Mouse (Mus musculus): Measurements from ENCODE around the gene Card11.

The Card11 gene

DNA sequence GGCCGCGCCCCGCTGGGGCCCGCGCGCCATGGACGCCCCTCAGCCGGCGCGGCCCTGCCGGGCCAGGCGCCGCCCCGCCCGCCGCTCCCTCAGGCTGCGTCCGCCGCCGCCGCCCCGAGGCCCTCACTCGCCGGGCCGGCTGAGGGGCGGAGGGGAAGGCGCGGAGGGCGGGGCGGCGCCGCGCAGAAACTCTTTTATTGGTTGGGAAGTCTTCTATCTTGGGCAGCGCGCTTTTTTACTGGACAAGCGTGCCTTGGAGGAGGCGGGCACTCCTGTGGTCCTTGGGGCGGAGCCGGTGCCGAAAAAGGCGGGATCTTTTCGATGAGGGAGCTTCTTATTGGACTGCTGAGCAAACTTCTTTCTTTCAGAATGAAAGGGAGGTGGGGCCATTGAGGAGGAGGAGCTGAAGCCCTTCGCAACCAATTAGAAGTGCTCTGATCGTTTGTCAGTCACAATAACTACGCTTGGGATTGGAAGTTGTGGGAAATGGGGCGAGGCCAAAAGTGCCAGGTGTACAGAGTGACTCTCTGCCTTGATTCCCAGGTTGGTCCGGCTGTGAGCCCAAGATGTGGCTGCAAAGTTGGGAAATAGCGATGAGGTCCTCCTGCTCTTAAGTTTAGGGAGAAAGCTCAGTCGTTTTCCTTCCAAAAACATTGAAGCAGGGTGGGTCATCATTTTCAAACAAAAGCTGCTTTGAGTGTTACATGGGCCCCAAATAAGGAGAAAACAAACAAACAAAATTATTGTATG, 169.9 kb downstream of the Card11 start, which contains the start of gene Gna12:
Gna12 (minus strand) TSS at position 118 of the 750 bp plus-strand sequence.
- DNase-seq: peak; percentile 100

DNA sequence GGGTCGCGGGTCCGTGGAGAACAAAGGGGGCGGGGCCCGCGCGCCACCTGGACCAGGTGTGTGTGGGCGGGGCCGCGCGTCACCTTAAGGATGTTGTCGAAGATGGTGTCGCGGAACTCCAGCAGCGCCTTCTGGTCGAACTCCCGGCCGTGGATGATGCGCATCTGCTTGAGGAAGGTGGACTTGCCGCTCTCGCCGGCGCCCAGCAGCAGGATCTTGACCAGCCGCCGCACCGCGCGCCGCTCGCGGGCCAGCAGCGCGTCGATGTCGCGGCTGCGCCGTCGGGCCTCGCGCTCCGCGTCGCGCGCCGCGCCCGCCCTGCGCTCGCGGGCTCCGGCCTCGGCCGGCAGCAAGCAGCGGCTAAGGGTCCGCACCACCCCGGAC, 170.5 kb downstream of the Card11 start:
- DNase-seq: peak; percentile 97

DNA sequence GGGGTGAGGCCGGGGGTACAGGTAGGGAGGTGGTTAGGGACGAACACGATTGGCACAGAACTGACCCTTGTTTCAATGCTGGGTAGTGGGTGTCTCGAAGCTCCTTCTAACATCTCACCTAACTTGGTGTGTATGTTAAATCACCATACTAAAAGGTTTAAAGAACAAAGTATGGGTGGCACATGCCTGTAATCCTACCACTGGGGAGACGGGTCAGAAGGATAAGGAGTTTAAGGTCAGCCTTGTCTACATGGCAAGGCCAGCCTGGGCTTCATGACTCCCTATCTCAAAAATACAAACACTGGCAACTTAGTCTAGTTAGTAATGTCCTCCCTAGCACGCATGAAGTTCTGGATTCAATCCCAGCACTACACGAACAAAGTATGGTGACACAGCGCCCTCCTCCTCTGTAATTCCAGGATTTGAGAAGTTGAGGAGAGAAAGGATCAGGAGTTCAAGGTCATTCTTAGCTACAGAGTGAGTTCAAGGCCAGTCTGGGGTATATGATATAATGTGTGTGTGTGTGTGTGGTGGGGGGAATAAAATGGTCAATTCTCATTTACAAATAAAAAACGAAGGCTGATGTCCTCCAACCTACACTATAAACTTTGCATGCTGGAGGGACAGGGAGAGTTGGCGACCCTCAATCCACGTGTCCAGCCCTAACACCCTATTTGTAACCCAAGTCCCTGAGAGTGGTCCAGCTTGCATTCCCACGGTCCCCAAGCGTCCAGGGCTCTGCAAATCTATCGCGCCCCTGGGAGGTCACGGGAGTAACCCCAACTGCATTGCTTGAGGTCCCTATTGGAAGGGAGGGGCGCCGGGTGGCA, 171.1 kb downstream of the Card11 start:
- DNase-seq: peak; percentile 93

DNA sequence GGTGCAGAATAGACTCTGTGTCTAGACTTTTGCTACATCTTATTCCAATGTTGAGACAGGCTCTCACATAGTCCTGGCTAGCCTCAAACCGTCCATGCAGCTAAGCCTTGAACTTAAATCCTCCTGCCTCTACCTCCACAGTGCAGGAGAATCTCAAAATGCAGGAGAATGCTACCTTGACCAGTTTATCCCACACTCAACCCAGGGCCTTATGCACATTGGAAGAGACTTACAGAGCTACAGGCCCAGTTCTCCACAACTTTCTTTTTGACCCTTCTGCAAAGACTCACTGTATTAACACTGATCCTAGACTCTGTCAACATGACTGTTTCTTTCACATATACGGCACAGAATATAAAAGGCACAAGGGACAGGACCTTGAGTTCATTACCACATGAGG, 172.0 kb downstream of the Card11 start:
- DNase-seq: peak; percentile 87

DNA sequence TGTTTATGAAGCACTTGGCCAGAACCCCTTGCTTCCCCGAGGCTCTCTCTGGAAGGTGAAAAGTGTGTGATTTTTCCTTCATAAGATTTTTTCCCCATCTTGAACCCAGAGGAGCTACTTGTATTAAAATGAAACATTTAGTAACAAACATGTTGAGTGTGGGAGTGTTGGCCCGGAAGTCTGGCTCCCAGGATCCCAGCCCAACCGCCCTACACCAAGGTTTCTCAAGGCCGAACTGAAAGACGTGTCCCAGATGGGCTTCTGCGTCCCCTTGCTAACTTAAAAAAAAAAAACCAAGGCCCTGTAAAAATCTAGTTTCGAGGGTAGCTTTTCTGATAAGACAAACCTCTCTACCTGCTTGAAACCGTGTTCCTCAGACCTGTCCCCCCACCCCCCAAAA, 172.5 kb downstream of the Card11 start:
- DNase-seq: peak; percentile 95

DNA sequence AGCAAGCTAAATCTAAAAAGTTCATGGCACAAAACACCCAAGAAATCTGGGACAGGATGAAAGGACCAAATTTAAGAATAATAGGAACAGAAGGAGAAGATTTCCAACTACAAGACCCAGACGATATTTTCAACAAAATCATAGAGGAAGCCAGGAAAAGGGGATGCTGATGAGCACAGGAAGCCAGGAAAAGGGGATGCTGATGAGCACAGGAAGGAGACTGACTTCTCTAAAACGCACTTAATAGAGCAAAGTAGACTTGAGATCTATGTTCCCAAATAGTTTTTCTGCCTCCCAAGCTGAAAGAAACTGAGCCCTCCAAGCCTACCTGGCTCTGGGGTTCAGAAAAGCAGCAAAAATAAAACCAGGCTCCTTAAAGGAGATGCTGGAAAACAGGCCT, 173.0 kb downstream of the Card11 start:
- peak; percentile 84 for DNase-seq

DNA sequence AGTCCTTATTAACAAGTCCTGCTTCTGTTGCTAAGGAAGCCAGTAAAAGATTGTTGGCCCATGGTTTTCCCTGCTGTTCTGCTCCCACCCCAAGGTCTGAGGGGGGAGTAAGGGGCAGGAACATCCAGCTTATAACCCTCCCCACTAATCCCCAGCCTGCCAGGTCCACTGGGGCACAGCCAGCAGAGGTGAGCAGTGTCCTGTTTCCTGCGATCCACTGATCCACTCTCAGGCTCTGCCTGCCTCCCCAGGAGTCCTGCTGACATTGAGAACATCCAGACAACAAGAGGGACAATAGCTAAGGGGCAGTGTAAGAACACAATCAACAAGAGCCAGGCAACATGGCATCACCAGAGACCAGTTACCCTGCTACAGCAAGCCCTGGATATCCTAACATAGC, 173.6 kb downstream of the Card11 start:
- peak; percentile 94 for DNase-seq

DNA sequence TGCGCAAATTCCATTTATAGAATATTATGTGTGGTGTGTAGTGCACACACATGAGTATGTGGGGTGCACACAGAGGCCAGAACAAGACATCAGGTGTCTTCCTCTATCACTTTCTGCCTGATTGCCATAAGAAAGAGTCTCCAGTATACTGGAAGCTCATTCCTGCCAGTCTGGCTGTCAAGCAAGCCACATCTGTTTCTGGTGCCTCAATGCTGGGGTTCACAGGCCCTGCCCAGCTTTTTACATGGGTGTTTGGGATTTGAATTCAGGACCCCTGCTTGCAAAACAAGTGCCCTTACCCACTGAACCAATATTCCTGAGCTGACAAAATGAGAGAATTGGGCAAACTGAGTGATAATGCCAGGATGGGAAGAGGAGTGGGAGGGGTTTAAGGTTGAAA, 174.3 kb downstream of the Card11 start:
- peak; percentile 89 for DNase-seq

DNA sequence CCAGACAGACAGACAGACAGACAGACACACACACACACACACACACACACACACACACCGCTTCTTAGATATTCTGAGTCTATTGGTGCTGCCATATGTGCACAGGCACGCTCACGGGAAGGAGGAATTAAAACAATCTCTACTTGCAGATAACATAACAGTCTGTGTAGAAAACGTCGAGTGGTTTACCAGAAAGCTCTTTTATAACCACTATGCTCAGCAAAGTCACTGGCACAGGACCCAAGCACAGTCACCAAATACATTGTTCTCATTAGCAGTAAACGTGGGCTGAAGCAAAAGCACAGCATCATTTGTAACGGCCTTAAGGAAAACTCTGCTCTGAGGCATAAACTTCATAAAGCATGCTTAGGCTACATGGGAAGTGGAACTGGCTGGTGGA, 176.3 kb downstream of the Card11 start:
- DNase-seq: no peak

DNA sequence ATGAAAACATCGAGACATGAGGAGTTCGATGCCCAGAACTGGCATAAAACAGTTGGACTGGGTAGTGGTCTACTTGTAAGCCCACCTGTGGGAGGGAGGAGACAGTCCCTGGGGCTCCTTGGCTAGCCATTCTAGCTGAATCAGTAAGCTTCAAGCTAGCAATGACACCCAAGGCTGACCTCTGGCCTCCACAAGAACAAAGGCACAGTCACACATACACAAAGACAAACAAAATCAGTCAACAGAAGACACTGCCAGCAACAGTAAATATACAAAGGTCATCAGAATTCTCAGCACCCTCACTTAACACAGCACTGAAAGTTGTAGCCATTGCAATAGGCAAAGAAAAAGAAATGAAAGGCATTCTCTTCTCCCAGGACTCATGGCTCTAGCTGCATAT, 177.0 kb downstream of the Card11 start:
- DNase-seq: no peak

All from heart, adult 11 months (tissue).